Mouse (Mus musculus) kidney, adult 18-20 months (tissue): ENCODE measurements around the gene Crip2.

Experiments
- DNase-seq: peaks from one replicate; pipeline ENCODE4 v3.0.0; 2021

The Crip2 gene

DNA sequence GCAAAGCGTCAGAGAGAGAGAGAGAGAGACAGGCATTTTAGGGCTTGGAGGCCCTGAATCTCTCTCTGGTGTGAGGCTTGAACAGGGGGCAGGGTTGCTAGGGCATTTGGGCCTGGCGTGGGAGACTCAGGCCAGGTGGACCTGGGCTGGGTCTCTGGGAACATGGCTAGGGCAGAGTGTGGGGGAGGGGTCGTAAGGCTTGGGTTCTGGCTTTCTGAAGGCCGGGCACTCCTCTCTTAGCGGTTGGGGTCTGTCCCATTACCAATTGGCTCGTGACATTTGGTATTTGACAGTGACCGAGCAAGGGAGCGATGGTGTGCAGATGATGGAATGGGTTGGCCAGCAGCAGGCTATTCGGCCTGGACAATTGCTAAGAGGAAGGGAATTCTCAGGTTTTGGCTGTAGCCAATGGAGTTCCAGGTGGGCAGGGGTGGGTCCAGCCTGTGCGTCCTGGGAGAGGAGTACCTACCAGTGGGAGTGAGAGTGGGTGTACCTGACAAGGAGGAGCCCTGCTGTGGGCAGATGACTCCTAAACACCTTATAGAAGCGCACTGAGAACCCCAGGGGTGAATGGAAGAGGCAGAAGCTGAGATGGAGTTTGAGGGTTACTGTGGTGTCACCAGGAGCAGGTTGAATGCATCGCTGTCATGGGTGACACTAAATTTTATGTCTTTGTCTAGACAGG lies 46.4 kb downstream of the Crip2 start:
- DNase-seq = no peak

- DNase-seq = no peak
Measured at GRCm38 (mm10) chr12:113187011-113187375, 47.0 kb downstream of the Crip2 start.

DNA sequence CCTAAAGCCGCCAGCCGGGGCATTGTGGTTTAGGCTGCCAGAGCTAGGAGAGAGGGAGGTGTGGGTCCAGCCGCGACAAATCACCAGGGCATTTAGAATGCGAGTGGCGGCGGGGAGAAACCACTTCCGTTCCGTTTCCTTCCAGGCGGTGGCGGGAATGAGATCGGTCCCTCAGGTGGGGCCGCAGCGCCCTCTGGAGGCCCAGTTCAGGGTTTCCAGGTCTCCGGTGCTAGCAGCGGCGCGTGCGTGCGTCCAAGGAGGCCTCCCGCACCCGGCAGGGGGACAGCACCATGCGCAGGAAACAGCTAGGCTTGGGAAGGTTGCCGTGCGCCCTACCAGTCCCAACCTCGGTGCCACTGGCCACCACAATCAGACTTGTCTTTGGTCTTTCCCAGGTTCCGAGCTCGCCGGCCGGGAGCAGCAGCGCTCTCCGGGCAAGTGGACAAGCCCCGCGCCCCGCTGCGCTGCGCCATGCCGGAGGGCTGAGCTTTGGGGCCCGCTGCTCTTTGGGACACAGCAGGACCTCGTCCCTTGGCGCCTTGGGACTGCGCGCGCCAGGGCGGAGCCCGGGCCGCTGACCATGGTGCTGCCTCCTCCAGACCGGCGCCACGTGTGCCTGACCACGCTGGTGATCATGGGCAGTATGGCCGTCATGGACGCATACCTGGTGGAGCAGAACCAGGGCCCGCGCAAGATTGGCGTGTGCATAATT lies 47.7 kb downstream of the Crip2 start:
- peak; percentile 61 for DNase-seq

GRCm38 (mm10) chr12:113188349-113189055 lies 48.5 kb downstream of the Crip2 start:
- DNase-seq = no peak

GRCm38 (mm10) chr12:113193423-113193822 lies 53.4 kb downstream of the Crip2 start:
- no peak for DNase-seq
